Mouse (Mus musculus) thymus, postnatal 10 days (tissue): ENCODE measurements around the gene Rcor3.

Source experiments
- DNase-seq, 2 experiments: peaks; one replicate each; pipeline ENCODE4 v3.0.0; 2021; ENCODE audit warnings: low spot score in 2 of 2

The Rcor3 gene

GRCm38 (mm10) chr1:192137926-192138910 is at the start of gene Rcor3:
Gene Rcor3, minus strand, starts transcription at chr1:192138062.
- peak; percentile 50 to 59 for DNase-seq

DNA sequence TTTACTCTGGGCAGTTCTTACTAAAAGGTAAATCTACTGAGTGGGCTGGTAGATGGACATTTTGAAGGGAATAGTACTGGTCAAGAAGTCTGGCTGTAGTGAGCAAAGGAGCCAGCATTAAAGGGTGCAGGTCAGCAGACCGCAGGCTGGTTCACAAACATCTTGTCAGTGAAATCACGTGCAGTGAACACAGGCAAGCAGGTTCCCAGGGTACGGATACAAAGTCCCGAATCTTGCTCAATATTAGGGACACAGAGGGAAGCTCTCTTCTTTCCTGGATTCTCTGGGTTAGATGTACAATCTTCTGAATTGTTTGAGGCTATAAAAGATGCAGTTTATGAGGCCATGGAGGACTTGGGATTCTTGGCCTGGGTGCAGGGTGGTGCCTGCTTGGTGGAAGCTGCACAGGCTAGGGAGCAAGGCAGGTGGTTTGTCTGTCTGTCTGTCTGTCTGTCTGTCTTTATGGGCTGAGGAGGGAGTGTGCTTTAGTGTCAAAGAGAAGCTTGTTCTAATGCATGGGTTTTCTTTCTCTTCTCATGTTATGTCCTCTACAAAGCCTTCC is 43.9 kb upstream of the Rcor3 start:
- no peak for DNase-seq

DNA sequence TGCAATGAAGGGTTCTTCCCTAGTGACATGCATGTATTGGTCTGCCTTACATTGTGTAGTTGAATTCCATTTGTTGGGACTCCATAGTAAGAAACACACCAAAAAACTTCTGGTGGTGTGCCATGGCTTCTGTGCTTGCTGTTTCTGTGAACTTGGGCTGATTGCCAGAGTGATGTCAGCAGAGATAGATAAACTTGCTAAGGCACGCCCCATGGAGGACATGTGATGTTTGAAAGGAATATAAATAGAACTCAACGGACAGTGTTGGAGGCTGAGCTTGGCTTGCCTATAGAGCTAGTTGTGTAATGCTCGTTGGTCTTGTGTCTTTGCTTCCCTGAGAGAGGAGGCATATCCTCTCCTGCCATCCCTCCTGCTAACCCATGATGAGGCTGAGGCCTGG is 42.0 kb upstream of the Rcor3 start:
- DNase-seq, result no peak

- DNase-seq, result no peak
Observed at GRCm38 (mm10) chr1:192171477-192171876, 33.6 kb upstream of the Rcor3 start.

- DNase-seq, result no peak
Observed at GRCm38 (mm10) chr1:192151179-192151578, 13.3 kb upstream of the Rcor3 start.

DNA sequence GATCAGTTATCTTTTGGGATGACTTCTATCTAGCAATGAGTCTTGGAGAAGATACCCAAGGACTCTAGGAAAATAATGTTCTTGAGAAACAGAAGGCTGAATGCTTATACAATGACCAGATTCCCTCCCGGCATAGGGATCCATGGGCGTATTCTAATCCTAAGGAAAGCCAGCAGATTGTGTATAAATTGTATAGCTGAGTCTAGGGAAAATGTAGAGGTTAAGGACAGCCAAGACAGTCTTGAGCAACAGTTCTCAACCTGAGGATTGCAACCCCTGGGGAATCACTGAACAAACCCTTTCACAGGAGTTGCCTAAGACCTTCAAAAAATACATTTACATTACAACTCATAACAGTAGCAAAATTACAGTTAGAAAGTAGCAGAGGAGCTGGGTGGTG is 2.5 kb upstream of the Rcor3 start:
- no peak for DNase-seq

- peak in 1 of 2 experiments; percentile 35 for DNase-seq
Observed at GRCm38 (mm10) chr1:192137291-192137925, 454 bp downstream of the Rcor3 start.

- peak; percentile 49 to 53 for DNase-seq
Observed at GRCm38 (mm10) chr1:192136561-192137290, 1.1 kb downstream of the Rcor3 start.

DNA sequence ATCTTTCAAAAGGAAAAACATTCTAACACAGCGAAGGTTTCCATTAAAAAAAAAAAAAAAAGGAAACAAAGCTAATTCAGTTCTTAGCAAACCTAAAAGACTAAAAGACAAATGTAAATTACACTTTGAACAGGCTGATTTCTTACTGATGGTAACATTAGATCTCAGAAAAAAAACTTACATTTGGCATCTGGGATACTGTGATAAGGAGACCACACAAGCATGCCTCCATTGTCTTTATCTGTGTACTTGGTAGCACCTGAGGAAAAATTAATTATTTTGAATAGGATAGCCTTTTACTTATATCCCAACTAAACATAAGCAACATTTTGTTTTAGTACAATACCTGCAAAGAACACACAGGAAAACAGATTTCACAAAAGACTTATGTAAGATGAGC is 7.7 kb downstream of the Rcor3 start:
- DNase-seq, result no peak

DNA sequence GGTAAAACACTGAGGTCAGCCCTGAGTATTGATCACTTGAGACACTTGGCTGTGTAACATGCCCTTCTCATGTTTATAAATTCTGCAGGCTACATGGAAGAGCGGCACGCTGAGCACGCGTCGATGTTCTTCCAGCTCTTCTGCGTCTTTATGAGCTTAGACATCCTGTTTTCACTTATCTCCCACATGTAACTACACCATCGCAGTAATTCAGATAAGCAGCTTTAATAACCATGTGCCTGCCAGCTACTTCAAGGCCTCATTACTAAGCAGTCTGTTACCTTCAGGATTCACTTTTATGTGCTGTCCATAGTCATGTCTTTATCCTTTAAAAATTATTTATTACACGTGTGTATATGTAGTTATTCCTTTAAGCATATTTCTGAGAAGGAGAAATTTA is 9.5 kb downstream of the Rcor3 start:
- DNase-seq, result no peak

DNA sequence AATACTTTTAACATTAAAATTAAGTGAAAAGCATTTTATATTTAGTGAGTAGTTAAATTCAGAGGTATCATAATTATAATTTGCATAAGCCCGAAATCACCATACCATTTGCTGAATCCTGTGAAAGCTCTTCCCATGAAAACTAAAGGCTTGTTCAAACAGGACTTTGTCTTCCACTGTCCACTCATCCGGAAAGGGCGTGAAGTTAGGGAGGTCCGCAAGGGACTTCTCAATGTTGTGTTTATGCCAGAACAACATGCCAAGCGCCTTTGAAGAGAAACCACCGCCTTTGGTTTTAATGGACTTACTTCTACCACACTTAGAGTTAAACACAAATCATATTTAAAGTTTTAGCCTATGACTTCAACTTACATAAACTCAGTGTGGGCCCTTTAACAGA is 12.1 kb downstream of the Rcor3 start:
- no peak for DNase-seq

DNA sequence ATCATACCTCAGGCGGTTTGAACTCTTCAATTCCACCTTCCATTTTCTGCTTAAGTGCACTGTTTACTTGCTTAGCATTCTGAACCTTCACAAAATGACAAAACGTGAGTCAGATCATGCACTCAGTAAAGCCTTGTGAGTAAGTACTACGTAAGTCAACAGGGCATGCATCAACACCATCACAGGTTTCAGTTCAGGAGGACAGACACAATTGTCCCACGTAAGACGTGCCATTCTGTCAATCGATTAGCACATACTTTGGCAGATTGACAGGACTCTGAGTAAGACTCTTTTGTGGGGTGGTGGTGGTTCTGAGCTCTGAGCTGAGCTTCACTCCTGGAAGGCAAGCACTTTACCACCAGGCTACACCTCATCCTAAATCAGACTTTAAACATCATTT is 21.6 kb downstream of the Rcor3 start:
- no peak for DNase-seq

- DNase-seq, result no peak
Observed at GRCm38 (mm10) chr1:192115378-192115777, 22.5 kb downstream of the Rcor3 start.

GRCm38 (mm10) chr1:192109169-192109568 is 28.7 kb downstream of the Rcor3 start:
- DNase-seq, result no peak

DNA sequence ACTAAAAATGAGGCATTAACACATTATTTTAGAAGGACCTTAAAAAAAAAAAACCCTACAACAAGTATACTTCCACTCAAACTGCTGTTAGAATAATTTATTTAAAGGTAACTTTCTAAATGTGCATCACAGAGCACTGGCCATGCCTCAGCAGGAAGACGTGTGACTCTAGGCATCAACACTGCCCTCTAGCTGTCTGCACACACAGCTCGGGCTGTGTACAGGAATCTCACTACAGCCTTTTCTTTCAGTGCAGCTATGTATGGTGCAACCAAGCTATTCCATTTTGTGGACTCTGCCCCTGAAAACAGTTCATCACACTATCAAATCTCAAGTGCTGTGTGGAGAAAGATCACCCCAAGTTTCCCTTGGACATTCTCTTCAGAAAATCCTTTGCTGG is 30.5 kb downstream of the Rcor3 start:
- DNase-seq, result peak in 1 of 2 experiments; percentile 56

- no peak for DNase-seq
Observed at GRCm38 (mm10) chr1:192105902-192106389, 31.9 kb downstream of the Rcor3 start.

- DNase-seq, result no peak
Observed at GRCm38 (mm10) chr1:192104021-192104420, 33.8 kb downstream of the Rcor3 start.

- DNase-seq, result no peak
Observed at GRCm38 (mm10) chr1:192103176-192103575, 34.7 kb downstream of the Rcor3 start.

DNA sequence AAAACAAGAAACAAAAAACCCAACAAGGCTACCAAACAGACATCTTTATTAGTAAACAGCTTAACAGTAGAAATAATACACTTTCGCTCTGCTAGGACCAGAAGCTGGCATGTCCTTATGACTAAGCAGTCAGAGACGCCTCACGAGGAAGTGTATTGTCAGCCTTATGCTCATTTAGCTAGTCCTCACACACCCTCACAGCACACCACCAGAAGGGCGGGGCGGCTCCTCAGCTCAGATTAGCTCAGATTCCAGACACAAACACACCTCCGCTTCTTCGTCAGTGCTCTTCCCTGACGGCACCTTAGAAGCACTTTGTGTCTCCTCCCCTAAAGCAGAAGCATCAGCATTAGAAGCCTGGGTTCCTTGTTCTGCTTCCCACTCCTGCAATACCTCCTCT is 36.5 kb downstream of the Rcor3 start:
- no peak for DNase-seq

- no peak for DNase-seq
Observed at GRCm38 (mm10) chr1:192100742-192101141, 37.1 kb downstream of the Rcor3 start.

- DNase-seq, result no peak
Observed at GRCm38 (mm10) chr1:192095626-192096025, 42.2 kb downstream of the Rcor3 start.
